Mouse (Mus musculus) liver, adult (tissue): Measurements from ENCODE around the gene Spock1.

Experiments
- GATA4 ChIP-seq: IDR thresholded peaks from 2 replicates; pipeline ENCODE4 v1.6.1; 2014; ENCODE audit warnings: mild to moderate bottlenecking, low read length; ENCODE audit not compliant: insufficient replicate concordance

The Spock1 gene

GRCm38 (mm10) chr13:57636196-57637015, 271.7 kb downstream of the Spock1 start:
- no peak for TF ChIP-seq GATA4

DNA sequence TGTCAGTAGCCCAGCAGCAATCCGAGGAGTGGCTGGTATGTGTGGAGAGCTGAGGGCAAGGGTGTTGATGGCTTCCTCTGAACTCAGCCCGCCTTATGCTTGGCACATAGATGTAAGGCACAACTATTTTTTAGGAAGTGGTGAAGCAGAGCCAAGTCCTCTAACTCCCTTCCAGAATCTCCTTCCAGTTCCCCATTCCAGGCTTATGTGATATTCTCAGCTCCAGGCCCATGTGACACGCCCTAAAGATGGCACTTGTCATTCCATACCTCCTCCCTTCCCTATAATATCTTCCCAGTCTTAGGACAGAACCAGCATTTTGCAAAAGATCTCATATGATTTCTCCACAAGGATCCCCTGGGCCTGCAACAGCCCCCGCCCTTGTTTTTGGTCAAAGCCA, 277.6 kb downstream of the Spock1 start:
- TF ChIP-seq GATA4, result no peak

GRCm38 (mm10) chr13:57628218-57628617, 279.9 kb downstream of the Spock1 start:
- TF ChIP-seq GATA4, result no peak

- no peak for TF ChIP-seq GATA4
These were observed 281.7 kb downstream of the Spock1 start for GRCm38 (mm10) chr13:57626434-57626833.

DNA sequence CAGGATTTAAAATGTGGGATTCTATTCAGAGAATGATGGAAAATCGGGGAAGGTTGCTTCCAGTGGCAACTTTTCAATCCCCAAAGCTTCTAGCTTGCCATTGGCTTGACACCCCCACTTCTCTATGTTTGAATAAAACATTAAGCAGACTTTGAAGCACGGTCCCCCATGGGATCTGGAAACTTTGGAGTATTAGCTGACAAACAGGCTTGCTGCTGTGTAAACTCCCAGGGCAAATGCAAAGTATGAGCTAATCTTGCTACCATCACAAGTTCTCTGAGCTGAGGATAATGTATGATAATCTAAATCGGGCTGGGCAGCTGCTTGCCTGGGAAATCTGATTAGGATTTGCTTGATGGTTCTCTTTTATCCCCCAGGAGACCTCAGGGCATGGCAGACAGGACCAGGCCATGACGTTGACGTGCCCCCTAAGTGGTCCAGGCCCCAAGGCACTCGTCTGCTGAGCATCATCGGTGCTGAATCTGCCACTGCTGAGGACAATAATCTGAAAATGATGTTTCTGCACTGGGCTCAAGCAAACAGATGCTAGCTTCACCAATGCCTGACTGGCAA, 284.1 kb downstream of the Spock1 start:
- no peak for TF ChIP-seq GATA4

GRCm38 (mm10) chr13:57619079-57619768, 288.9 kb downstream of the Spock1 start:
- no peak for TF ChIP-seq GATA4

- no peak for TF ChIP-seq GATA4
These were observed 296.6 kb downstream of the Spock1 start for GRCm38 (mm10) chr13:57611326-57612171.

GRCm38 (mm10) chr13:57609946-57610345, 298.2 kb downstream of the Spock1 start:
- TF ChIP-seq GATA4, result no peak

DNA sequence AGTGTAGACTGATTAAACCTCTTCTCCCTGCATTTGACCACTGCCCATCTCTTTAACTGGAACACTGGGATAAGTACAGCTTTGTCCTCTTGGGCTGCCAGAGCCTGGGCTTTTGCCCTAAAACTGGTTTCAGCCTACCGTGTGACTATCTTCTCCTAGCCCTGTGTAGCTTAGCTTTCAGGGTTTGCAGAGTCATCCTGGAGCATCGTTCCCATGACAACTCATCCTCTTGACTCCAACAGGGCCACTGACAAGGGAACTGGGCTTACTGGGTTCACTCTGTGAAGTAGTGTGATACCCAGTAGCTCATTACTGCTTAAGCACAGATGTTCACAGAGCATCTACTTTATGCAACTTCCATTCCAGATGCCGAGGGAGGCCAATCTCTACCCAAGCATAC, 303.7 kb downstream of the Spock1 start:
- TF ChIP-seq GATA4, result no peak

- TF ChIP-seq GATA4, result no peak
These were observed 304.9 kb downstream of the Spock1 start for GRCm38 (mm10) chr13:57603226-57603625.

- no peak for TF ChIP-seq GATA4
These were observed 312.4 kb downstream of the Spock1 start for GRCm38 (mm10) chr13:57595761-57596051.

GRCm38 (mm10) chr13:57595032-57595760, 312.9 kb downstream of the Spock1 start:
- TF ChIP-seq GATA4, result no peak

DNA sequence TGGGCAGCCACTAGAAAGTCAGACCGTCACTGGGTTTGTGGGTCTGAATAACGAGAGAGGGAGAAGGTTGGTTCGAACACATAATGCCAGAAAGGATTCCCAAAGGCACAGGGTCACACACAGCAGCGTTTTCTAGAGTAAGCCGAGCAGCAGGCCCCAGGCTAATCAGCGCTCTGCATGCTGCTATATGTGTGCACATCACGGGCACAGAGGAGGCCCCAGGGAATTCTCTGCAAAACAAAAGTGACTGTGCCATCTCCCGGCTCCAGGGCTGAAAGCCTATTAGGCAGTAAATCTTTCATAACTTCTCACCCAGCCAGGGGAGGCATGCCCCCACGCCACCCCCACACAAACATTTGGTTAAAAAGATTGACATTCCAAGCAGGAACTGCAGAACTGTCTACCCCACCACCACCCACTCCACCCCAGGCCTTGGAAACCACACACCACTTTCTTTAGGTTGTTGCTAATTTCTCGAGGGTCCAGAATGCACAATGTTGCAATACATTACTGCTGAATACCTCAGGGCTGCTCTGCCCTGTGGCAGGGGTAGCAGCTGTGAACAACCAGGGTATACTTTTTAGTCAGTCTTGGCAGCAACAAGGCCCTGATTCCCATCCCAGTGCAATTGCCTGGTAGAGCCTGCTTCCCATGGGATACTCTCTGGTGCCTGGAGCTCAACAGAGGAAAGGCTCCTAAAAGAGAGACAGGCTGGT, 319.4 kb downstream of the Spock1 start:
- TF ChIP-seq GATA4, result no peak

DNA sequence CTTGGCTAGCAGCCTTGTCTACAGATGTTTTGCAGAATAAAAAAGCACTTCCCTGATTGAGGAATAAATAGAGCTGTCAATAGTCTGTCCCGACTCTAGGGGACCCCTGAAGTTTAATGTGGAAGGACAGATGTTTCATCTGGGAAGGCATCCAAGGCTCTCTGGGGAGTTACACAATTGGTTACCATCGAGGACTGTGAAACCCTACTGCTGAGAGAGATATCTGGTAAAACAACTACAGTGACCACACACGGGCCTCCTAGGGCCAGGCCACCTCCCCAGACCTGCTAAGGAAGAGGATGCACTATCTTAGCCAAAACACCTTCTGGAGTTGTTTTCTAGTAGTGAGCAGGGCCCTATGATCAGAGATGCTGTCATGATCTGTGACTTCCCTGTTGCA, 323.0 kb downstream of the Spock1 start:
- TF ChIP-seq GATA4, result no peak

DNA sequence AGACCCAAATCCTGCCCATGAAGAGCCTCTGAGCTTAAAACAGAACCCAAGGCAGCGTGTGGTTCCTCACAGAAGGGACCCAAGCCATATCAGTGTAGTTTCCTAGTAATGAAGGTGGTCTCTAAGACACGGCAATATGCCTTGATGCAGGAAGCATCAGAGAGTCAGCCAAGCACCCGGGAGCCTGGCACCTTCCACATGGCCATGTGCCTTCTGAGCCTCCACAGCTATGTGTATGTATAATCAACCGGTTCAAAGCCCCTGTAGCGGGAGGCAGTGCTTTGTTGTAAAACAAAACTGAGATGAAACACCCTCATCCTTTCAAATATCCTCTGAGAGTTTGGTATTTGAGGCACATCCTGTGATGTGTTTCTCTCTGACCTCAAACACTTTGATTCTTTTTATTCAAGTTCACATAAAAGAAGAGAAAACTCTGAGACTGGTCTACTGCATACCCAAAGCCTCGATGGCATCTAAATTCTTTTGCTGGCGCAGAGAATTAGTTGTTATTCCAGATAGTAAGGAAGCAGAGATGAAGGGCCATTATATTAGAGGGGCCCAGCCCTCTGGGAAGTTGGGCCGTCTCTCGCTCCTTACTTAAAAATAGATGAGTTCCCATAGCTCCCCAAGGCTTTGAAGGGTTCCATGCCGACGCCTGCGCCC, 325.7 kb downstream of the Spock1 start:
- no peak for TF ChIP-seq GATA4
